12 mouse cellular contexts compared by ENCODE assay signal in the genomic region with DNA sequence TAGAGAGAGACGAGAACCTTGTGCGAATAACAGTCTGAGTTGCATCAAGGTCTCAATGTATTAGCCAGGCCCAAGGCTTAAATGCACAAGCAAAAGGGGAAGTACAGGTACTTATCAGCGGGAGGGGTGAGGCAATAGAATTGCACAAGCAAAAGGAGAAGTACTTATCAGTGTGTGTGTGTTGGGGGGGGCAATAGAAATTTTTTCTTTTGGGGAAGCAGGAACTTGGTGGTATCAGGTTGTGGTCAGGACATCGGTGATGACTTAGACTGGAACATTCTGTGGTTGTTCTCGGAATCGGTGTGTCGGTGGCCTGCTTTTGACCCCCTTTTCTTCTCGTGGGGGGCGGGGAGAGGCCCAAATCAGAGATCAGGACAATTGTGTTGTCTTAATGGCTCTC. TPM values are rescaled to one million over a fixed set of nuclear protein-coding genes. Genes with fewer than 3 reads are reported as not detected.
A peak's percentile ranks its signal among the peaks of the same experiment; 100 is the strongest.
DNase-seq lines count a peak whose midpoint lies in the region.
"Had no signal": no experiment of that assay in that cellular context is flagged by ENCODE, and none has a peak within 500 bp of the region (broad histone marks: within the 10 kb centered on the region; RNA-seq: fewer than 3 reads in every experiment).

No protein-coding gene starts in this region.

- DNase-seq in B cell, adult 2 months, result peak; percentile 66 to 77
- peak; percentile 76 for DNase-seq in MEL-GATA-1-ER (ENCODE audit: extremely low read depth, low read depth)
- DNase-seq in induced T-regulatory cell, adult 2 months (ENCODE audit: low read depth), result peak; percentile 71
- no peak for DNase-seq in adrenal gland, adult 2 months
- DNase-seq in kidney, adult 18-20 months, result no peak
- no peak for DNase-seq in adrenal gland, postnatal 14 days
- DNase-seq: adrenal gland, postnatal 36 days; cerebellum, adult 2 months; cerebellum, postnatal 10 days; gastrocnemius, postnatal 10 days; heart, adult 2 months; heart, postnatal 14 days had no signal

RNA-seq across cellular contexts. Expression of gene Zc3hav1l, which starts 21.6 kb away (rescaled TPM):
- 1 to 10 TPM; 2.2 to 3.1 TPM for total RNA-seq in adrenal gland, adult 2 months (2021)
- polyA plus RNA-seq in adrenal gland, adult 2 months (2012; rRNA removed), result 2.4 and 3.2 TPM in 2 replicates
- total RNA-seq in adrenal gland, postnatal 14 days (2021), result 4.3 and 5.0 TPM in 2 replicates

RNA-seq across cellular contexts. Expression of gene Zc3hav1, which starts 33.8 kb away (rescaled TPM):
- total RNA-seq in adrenal gland, adult 2 months (2021), result 10 to 100 TPM; 48.8 to 67.8 TPM
- 26.2 and 32.0 TPM in 2 replicates for polyA plus RNA-seq in adrenal gland, adult 2 months (2012; rRNA removed)
- 45.0 and 49.5 TPM in 2 replicates for total RNA-seq in adrenal gland, postnatal 14 days (2021)

Comparison
In these comparisons a context has a peak if more than half of its experiments do, and no peak if none do; other contexts are left out.
1. DNase-seq: peak in B cell, adult 2 months (2 of 2), MEL-GATA-1-ER (single experiment) and induced T-regulatory cell, adult 2 months (single experiment); none in adrenal gland, adult 2 months (single experiment), kidney, adult 18-20 months (single experiment) and adrenal gland, postnatal 14 days (single experiment).